Mouse (Mus musculus) WW6 (cell line): ENCODE data around the gene Kank1.

Experiments used
- DNase-seq: peaks from one replicate; pipeline ENCODE4 v3.0.0-alpha.2; 2013; ENCODE audit warnings: low read depth, low spot score

The Kank1 gene

DNA sequence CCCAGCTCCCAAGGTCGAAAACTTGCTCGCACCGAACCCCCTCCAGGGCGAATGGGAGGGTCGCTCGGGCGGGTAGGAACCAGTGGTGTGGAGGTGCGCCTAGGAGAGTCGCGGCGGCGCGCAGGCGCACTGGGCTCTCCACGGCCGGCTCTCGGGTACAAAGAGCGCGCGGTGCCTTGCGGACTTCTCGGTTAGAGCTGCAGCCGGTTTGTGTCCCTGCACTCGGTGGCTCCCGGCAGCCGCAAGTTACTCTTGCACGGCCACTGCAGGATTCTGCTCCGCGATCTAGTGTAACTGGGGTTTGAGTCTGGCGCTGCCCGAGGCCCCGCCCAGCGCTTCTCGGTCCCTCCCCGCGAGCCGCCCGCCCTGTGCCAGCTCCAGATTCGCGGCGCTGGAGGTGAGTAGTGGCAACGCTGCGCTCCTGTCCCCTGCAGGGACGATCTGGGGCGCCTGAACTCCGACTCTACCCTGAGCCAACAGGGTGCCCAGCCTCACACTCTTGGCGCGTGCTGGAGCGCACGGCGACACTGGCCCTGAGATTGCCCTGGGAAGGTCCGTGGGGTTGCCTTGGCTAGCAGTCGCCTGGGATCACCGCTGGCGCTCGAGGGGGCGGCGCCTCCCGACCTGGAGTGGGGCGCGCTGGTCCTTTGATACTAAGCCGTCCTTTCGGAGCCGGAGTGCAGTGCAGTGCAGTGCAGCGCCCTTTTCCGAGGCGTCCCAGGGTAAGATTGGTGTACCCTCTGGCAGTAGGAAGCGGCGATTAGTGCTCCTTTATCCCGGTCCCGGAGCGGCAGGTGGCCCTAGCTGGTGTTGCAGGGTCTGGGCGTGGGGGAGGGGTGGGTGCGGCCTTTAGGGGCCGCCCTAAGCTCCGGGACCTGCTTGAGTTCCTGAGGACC lies at the start of gene Kank1:
Gene Kank1, plus strand, starts transcription at position 380 of the 896 bp plus-strand sequence.
- peak; percentile 71 for DNase-seq

DNA sequence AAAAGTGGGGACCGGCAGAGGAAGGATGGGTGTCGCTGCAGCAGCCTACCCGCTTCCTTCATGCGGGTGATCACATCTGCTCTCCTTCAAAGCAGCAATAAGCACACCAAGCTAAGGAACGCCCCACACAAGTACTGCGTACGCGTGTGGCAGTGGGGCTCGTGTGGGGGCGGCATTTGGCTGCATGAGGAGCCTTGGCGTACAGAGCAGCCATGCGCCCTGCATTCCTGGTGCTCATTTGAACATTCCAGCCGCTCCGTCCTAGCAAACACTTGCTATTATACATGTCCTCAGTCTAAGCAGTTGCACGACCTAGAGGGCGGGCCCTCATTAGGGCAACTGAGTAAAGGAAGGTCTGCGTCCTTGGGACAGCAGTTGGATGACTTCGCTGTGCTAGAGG lies 49.1 kb upstream of the Kank1 start:
- no peak for DNase-seq

DNA sequence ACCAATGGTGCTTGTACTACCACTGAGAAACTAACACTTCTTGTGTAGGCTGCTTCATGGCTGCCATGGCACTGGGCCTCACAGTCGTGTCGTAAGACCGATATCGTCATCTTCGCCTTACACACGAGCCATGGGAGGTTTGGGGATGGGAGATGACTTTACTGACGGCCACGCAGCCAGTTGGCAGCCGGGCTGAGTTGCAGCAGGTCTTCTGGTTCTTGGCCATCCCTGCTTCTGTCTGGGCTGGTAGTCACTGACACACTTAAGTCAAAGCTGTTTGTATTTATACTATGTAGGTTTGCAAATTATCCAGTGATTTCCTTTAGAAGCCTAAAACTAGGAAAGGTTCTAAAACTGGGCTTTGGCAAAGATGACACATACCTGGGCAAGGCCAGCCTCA lies 43.0 kb upstream of the Kank1 start:
- DNase-seq: no peak

DNA sequence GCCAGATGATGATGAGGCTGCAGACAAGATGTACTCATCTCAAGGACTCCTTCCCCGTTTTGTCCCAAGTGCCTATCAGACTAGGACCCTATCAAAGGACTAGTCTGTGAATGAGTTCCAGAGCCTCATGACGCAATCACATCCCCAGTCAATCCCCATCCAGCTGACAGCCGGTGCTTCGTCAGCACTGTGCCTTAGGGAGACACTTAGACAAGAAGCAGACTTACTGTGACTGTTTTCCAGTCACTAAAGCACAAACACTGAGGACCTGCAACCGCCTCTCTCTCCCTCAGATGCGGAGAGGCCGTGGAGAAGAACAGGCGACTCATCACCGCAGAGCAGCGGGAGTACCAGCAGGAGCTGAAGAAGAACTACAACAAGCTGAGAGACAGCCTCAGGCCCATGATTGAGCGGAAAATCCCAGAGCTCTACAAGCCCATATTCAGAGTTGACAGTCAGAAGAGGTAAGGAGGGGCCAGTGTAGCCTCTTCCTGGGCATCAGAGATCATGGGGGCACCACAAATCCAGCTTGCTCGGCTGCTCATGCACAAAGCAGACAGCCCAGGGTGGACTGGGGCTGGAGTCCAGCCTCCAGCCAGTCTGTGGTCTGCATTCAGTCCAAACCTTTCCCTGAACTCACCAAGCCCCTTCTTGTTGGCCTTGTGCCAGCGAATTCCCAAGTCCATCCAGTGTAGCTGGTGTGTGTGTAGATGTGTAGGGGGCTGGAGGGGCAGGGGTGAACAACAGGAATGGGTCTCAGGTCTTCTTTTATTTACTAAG lies 36.5 kb upstream of the Kank1 start:
- no peak for DNase-seq

DNA sequence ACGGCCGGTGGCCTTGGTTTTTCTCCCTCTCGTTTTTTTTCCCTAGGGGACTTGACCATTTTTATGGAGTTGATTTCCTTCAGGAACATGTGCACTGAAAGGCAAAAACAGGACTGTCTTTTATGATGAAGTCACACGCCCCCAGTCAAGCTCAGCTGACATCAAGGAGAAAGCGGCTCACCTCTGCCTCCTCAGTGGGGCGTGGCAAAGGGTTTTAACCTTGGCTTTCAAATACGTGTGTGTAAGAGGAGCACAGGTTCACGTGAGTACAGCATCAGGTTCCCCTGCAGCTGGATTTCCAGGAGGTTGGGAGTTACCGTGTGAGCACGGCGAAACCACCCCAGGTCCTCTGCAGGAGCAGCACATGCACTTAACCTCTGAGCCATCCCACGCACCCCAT lies 33.7 kb upstream of the Kank1 start:
- DNase-seq: no peak

DNA sequence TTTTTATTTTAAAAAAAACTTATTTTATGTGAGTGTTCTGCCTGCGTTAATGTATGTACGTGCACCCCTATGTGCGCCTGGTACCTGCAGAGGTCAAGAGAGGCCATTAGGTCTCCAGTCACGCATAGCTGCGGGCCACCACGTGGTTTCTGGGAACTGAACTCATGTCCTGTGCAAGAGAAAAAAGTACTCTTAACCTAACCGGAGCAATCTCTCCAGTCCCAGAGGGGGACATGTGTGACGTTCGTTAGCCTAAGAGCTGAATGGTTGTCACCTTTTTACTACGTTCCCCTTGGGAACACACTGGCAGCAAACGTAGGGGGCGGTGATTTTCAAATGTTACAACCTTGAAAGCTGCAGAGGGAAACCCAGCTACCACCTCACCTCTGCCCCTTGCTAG lies 29.8 kb upstream of the Kank1 start:
- no peak for DNase-seq

DNA sequence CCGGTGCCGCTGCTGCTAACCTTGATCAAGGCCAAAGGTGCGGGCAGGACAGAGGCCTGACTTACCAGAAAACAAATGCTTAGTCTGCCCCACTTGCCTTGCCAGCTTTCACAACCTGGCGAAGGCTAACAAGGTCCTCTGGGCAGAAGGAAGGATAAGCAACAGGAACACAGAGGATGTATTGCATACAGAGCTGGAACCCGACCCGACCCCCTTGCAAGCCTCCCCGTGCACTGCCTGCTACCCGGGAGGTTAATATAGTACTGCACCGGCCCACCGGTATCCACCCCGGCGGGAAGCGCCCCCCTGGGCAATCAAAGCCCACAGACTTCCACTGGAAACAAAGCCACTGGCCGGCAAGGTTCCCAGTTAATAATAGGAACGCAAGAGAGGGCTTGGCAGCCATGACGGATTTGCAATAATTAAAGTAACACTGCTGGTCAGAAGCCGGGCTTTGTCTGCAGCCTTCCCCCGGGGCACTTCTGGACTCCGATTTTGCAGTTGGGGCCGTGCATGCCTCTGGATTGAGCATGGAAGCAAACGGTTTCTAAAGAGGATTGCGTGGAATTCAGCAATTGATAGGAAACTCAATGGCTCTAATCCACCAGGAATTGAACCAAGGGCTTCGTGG lies 28.9 kb upstream of the Kank1 start:
- DNase-seq: no peak

DNA sequence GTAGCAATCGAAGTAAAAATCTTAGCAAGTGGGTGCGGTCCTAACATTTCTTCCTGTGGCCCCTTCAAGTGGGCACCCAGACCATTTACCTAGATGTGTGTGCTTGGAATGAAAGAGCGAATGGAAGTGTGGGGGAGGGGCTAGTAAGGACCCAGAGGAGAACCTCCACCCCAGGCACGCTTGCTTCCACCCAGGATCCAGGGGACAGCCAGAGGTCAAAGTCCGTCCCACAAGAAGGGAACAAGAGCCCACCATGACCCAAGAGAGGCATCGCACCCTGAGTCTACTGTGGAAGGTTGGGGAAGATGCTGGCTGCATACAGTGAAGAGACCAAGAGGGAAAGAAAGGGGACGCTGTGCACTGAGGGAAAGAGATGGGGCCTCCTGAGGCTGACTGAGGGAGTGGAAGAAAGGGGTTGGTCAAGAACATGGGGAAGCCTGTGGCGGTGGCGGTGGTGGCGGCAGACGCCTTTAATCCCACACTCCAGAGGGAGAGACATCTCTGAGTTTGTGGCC lies 28.1 kb upstream of the Kank1 start:
- DNase-seq: no peak

DNA sequence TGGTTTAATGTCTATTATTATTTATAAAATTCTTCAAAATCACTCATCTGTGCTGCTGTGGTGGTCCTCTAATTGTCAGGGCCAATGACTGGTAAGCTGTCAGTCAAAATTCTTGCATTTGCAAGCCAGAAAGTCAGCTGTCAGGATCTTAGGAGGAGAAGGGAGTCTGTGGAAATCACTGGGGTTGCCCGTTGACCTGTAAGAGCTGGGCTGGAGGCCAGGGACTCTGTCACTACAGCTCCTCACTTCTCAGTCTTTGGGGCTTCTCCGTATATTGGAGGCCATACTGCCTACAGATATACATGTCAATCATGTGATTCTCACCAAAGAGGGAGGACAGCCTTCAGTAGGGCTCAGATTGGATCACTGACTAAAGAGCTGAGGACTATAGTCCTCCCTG lies 16.2 kb upstream of the Kank1 start:
- no peak for DNase-seq

DNA sequence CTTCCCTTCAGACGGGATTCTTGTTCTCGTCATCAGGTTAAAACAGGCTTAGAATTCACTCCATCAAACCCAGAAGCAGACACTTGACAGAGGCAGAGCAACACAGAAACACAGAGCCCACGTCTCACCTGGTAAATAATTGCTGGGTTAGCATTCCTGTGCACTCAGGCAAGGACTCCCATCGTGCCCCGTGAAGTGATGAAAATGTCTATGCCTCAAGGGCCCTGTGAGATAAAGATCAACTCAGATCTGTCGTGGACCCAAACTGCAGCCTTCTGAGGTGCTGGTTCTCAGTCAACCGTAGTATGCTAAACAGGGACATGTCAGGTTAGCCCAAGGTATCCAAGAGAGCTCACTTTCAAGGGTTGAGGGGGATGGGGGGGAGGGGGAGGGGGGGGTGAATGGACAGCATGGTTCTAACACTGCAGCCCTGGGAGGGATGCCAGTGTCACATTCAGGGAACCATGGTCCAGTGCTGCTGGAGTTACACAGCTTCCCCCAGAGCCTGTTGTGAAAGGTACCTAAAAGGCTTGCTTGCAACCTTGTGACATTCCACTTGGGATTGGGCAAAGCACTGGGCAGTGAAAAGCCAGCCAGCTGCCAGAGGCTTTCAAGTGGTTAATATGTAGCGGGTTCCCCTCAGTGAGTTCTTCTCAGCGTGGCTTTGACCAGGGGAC lies 14.7 kb upstream of the Kank1 start:
- no peak for DNase-seq

DNA sequence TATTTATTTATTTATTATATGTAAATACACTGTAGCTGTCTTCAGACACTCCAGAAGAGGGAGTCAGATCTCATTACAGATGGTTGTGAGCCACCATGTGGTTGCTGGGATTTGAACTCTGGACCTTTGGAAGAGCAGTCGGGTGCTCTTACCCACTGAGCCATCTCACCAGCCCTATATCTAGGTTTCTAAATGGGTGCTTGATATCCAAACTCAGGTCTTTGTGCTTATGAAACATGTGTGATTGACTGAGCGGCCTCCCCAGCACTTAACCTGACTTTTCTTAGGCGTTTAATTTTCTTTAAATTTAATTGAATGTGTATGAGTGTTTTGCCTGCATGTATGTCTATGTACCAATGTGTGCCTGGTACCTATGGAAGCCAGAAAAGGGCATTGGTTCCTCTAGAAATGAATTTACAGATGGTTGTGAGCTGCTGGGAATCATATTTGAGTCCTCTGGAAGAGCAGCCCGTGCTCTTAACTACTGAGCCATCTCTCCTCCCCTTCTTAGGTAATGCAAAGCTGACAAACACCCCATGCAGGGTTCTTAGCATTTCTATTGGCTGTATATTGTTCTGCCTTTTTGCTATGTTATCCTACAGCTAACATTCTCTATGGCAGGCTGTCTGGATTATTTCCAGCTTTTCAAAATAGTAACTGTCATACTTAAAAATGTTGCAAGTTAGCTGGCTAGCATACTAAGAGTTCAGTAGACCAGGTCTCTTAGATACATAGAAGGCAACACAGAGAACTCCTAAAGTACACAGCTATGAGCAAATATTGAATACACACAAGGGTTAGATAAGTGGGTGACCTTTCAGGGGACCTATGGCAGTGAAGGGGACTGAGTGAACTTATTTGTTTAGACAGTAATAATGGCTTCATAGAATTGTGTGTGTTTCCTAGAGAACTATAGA lies 6.5 kb upstream of the Kank1 start:
- no peak for DNase-seq

DNA sequence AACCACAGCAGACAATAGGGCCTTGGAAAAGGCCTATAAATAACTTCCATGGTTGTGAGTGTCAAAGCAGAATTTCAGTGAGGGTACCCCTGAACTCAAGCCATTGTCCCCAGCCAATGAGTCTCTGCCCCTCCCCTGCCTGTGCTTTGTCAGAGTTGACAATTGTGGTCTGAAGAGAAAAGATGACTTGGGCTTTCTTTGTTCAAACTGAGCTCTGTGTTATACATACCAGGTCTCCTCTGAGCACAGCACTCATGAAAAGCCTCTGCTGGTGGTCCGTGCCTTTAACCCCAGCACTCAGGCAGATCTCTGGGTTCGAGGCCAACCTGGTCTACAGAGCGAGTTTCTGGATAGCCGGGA lies 5.8 kb upstream of the Kank1 start:
- DNase-seq: no peak

DNA sequence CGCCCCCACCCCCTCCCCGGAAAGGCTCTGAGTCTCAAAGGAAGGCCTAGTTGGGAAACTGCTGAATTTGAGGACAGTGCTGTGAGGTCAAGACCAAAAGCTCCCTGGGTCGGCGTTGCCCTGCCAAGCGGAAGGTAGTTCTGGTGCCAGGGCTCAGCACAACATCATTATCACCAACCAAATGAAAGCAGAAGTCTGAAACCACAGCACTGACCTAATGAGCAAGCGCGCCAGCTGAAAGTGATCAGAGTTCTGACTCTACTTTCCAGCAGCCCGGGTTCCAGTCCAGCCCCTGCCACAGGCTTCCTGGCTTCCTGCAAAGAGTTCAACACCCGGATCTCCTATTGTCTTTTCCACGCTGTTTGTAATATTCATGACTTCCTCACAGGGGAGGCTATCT lies 4.7 kb upstream of the Kank1 start:
- DNase-seq: no peak

DNA sequence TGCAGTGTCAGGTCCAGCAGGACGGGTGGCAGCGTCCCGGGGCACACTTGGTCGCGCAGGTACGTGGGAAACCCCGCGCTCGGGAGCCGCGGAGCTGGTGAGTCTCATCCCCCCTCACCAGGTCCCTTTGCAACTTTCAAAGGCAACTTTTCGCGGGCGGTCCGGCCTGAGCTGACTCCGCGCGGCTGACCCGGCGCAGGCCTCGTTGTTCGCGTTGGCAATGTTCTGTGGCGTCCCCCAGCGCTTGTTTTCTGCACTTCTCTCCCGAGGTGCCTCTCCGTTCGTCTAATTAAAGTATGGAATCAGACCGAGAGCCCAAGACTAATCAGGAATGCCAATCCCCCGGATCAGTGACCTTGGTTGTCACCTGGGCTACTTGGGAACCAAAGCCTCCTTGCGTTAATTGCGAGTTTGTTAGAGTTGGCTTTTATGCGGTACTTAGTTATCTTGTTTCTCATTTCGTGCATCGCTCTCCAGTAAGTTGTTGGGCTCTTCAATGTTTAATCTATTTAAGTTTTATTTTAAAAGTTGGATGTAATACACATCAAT lies 791 bp downstream of the Kank1 start:
- no peak for DNase-seq

DNA sequence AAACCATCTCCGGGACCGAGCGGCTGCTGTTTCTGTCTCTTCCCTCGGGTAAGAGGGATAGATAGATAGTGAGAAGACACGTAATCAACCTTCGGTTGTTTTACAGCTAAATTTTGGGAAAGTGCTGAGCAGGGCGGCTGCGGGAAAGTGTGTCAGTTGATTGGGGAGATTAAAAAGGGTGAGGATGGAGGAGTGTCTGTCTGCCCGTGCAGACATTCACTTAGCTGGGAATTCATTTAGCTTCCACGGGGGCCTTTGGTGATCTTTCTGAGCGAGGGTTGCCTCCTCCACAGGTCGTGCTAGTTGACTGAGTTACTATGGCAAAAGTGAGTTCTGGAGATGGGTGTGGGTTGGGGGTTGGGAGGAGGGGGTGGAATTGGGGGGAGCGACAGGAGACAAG lies 1.3 kb downstream of the Kank1 start:
- no peak for DNase-seq

DNA sequence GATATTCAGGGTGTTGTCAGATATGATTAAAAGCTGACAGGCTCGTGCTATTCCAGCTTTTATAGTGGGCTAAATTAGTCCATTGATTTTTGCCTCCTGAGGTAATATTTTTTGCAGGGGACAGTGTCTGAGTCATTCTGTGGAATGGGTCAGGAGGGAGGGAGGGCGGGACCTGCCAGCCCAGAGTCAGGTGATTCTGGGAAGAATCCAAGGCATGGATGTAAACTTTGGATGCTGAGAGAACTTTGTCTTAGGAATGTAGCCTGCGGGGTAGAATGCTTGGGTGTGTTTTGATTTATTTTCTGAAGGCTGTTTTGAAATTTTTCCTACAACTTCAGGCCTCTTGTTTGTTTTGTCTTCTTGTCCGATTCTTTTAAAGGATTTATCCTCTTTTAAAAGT lies 6.8 kb downstream of the Kank1 start:
- no peak for DNase-seq

DNA sequence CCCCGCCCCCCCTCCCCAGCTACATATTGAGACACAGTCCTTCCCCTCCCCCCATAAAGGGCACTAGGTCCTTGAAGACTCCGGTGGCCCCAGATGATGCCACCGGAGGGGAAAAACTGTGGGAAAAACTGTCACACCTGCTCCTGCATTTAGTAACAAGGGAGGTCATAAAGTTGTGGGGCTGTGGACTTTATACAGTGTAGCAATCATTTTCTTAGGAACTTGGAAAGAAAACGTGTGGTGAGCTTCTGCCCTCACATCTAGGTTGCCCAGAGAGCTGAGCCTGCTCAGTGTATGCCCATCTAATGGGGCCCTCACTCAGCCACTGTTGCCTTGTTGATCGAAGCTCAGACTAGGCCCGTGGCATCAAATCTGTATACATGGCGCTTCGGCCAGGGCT lies 9.3 kb downstream of the Kank1 start:
- no peak for DNase-seq

DNA sequence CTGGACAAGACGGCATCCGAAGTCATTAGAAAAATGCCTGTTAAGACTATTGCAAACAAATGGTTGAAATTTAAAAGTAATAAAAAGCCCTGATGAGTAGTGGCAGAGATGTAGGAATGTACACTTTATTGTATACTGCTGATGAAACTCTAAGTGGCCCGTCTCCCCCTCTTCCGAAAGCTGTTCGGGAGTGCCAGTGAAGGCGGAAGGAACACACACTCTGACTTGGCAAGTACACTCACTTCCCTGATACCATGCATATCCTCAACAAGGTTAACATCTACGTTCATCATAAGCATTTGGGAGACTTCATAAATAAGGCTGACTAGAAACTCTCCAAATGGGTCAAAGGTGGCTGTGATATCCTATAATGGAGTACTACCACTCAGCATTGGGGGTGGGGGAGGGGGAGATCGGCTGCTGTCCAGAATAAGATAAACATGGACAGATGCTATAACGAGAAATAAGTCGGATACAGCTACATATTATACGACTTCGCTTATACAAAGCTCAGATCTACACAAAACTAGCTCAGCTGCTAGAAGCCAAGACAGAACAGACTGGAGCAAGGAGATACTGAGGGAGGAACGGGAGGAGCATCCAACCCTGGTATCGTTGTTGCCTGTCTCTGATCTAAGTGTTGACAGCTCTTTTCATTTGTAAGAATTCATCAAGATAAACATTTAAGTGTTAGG lies 11.2 kb downstream of the Kank1 start:
- no peak for DNase-seq

DNA sequence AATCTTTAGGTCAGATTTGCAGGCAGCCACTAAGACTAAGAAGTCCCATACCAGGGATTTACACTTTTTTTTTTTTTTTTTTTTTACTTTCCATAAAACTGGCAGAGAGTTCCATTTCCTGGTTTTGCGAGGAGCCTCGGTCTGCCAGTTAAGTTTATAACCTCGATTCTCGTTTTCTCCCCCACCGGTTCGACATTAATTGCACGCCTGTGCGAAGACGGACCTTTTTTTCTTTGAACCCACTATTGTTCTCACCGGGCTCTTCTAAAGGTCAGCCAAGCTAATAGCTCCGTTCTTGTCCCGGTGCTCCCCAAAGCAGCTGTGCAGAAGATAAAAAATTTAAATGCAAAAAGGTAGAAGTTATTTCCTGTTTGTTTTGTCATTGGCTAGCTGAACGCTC lies 12.5 kb downstream of the Kank1 start:
- no peak for DNase-seq

DNA sequence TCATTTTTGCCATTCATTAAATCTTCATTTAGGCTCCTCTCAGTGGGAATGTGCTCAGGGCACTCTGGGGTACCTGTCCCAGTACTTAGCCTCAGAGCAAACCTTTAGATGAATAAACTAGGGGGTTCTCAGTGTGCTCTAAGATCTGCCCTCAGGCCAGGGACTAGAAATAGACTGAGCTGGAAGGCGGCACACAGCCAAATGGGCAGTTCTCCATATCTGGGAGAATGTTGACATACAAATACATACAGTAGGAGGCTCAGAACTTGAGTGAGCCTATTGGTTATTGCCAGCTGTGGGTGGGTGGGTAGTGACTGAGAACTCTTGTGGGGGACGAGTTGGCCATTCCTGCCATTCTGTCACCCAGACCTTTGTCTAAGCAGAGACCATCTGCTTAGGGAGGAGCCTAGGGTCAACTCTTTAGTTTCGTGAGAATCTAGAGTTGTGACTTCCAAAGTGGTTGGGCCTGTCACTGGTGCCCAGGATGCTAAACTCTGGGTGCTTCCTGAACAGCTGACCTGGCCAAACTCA lies 14.9 kb downstream of the Kank1 start:
- DNase-seq: no peak
